ENCODE assay signal across 9 mouse cellular contexts in genomic region chr9:16498876-16499275, GRCm38 (mm10). TPM values are rescaled to one million over a fixed set of nuclear protein-coding genes. Genes with fewer than 3 reads are reported as not detected.
DNase-seq lines count a peak whose midpoint lies in the region; ATAC-seq and TF ChIP-seq lines count a peak whose summit lies in the region.
"Had no signal": no experiment of that assay in that cellular context is flagged by ENCODE, and none has a peak within 500 bp of the region (broad histone marks: within the 10 kb centered on the region; RNA-seq: fewer than 3 reads in every experiment).

No protein-coding gene starts in this region.

- no peaks in the 10 kb centered on the region for H3K36me3 ChIP-seq in heart, embryonic 14.5 days (ENCODE audit: control insufficient read depth, insufficient read depth, low read length)
- H3K36me3 ChIP-seq in midbrain, embryonic 14.5 days (ENCODE audit: control insufficient read depth, insufficient read depth, low read length) = no peaks in the 10 kb centered on the region
- H3K36me3 ChIP-seq: liver, embryonic 13.5 days had no signal

- H3K9ac ChIP-seq in heart, embryonic 14.5 days (ENCODE audit: low read length) = no peak overlapping the region
- peak overlapping the region; percentile 43 for H3K9ac ChIP-seq in midbrain, embryonic 14.5 days (replicated peaks; ENCODE audit: low read length)
- H3K9ac ChIP-seq: liver, embryonic 13.5 days had no signal

- 5% methylated on average over 4 of the region's 4 CpGs for WGBS in heart, embryonic 14.5 days
- WGBS in midbrain, embryonic 14.5 days = 0% methylated on average over 4 of the region's 4 CpGs

- H3K27me3 ChIP-seq in heart, embryonic 14.5 days (ENCODE audit: control insufficient read depth, insufficient read depth, low read length) = peaks cover 18% of the 10 kb centered on the region
- H3K27me3 ChIP-seq in midbrain, embryonic 14.5 days (ENCODE audit: control insufficient read depth, insufficient read depth, low read length) = no peaks in the 10 kb centered on the region

- no peak for TF ChIP-seq CTCF in brain, embryonic 14.5 days (IDR thresholded peaks at IDR 0.05; ENCODE audit: borderline replicate concordance, extremely low read depth, insufficient read depth, insufficient read length)

- TF ChIP-seq POLR2A in brain, embryonic 14.5 days (IDR thresholded peaks at IDR 0.05; ENCODE audit: borderline replicate concordance, extremely low read depth, insufficient read depth, insufficient read length, poor library complexity, severe bottlenecking) = no peak

- peak overlapping the region; percentile 90 for H3K4me2 ChIP-seq in heart, embryonic 14.5 days (ENCODE audit: low read length)
- peak overlapping the region; percentile 73 for H3K4me2 ChIP-seq in midbrain, embryonic 14.5 days (ENCODE audit: low read length)

- H3K27ac ChIP-seq in heart, embryonic 14.5 days (replicated peaks in 1 of 2; ENCODE audit: control insufficient read depth in 1 of 2, insufficient read depth in 1 of 2, low read depth in 2 of 2, low read length in 2 of 2) = no peak overlapping the region
- peak overlapping the region; percentile 94 for H3K27ac ChIP-seq in midbrain, embryonic 14.5 days (replicated peaks; ENCODE audit: low read depth, low read length)
- H3K27ac ChIP-seq: liver, embryonic 13.5 days had no signal

- DNase-seq in heart, adult 9 months (ENCODE audit: low spot score in 2 of 2) = no peak
- DNase-seq in brain, embryonic 14.5 days (ENCODE audit: low read depth) = peak; percentile 78
- DNase-seq in heart, postnatal 10 days = peak; percentile 6 to 10
- peak; percentile 75 for DNase-seq in midbrain, embryonic 14.5 days
- no peak for DNase-seq in adrenal gland, postnatal 14 days
- no peak for DNase-seq in spleen, postnatal 36 days (ENCODE audit: low spot score in 2 of 2)
- no peak for DNase-seq in frontal cortex, postnatal 14 days (ENCODE audit: low spot score in 2 of 2)
- DNase-seq: liver, embryonic 13.5 days had no signal

- no peak for ATAC-seq in heart, embryonic 14.5 days (ENCODE audit: insufficient number of reproducible peaks, insufficient read depth, low FRiP score, low read depth)
- 0 out of 2 replicates have a peak, but pooled peaks have one; percentile 9 for ATAC-seq in midbrain, embryonic 14.5 days (ENCODE audit: low FRiP score, low TSS enrichment)

- H3K9me3 ChIP-seq in heart, embryonic 14.5 days (ENCODE audit: control insufficient read depth, low read length) = no peaks in the 10 kb centered on the region
- no peaks in the 10 kb centered on the region for H3K9me3 ChIP-seq in midbrain, embryonic 14.5 days (ENCODE audit: control insufficient read depth, low read length)
- H3K9me3 ChIP-seq: liver, embryonic 13.5 days had no signal

- H3K4me3 ChIP-seq in heart, embryonic 14.5 days (ENCODE audit: control insufficient read depth in 1 of 2, insufficient read depth in 1 of 2, low read depth in 1 of 2, low read length in 2 of 2) = peak overlapping the region in 1 of 2 experiments; percentile 49; a peak in 1 of 4 replicates
- peak overlapping the region; percentile 70 for H3K4me3 ChIP-seq in midbrain, embryonic 14.5 days (replicated peaks; ENCODE audit: low read depth, low read length)

- intact Hi-C loops in heart, postnatal 10 days (cut with DNase I) = loop anchor here (5.0 kb wide), 1 partner anchor 57 kb away; no protein-coding TSS in a partner anchor

- peaks cover 8 to 9% of the 10 kb centered on the region in 2 experiments; a peak in 3 of 4 replicates for H3K4me1 ChIP-seq in heart, embryonic 14.5 days (ENCODE audit: control insufficient read depth in 2 of 2, insufficient read depth in 2 of 2, low read length in 2 of 2)
- H3K4me1 ChIP-seq in midbrain, embryonic 14.5 days (ENCODE audit: control insufficient read depth, insufficient read depth, low read length) = peaks cover 17% of the 10 kb centered on the region
- H3K4me1 ChIP-seq: liver, embryonic 13.5 days had no signal

RNA-seq across cellular contexts. Expression of gene Fat3, which starts 2.2 kb away (rescaled TPM):
- polyA plus RNA-seq in heart, embryonic 14.5 days (2014; fragmentation: Nextera tagmentation; extraction: Ambion mirVana) = 1.8 TPM in 2 replicates
- 31.5 and 42.0 TPM in 2 replicates for polyA plus RNA-seq in brain, embryonic 14.5 days (2012; rRNA removed)
- total RNA-seq in heart, postnatal 10 days (2021) = 1 to 10 TPM; 1.3 to 1.4 TPM
- 22.0 and 27.6 TPM in 2 replicates for polyA plus RNA-seq in midbrain, embryonic 14.5 days (2014; fragmentation: Nextera tagmentation; extraction: Ambion mirVana)
- 2.4 and 3.1 TPM in 2 replicates for total RNA-seq in adrenal gland, postnatal 14 days (2021)

Comparison
In these comparisons a context has a peak if more than half of its experiments do, and no peak if none do; other contexts are left out.
1. DNase-seq: peak in brain, embryonic 14.5 days (single experiment), heart, postnatal 10 days (2 of 2) and midbrain, embryonic 14.5 days (single experiment); none in heart, adult 9 months (0 of 2), adrenal gland, postnatal 14 days (single experiment), spleen, postnatal 36 days (0 of 2) and frontal cortex, postnatal 14 days (0 of 2).